Mouse (Mus musculus) heart, embryonic 14.5 days (tissue): ENCODE data around the gene Gpr107. TPM values are rescaled to one million over a fixed set of nuclear protein-coding genes. Genes with fewer than 3 reads are reported as not detected.

Experiments
- ATAC-seq: fragments of 200-750 bp; cut with Nextera tagmentation; 2 replicates; pipeline ENCODE4 v1.8.0; 2017; ENCODE audit warnings: low read depth, moderate TSS enrichment; ENCODE audit not compliant: insufficient number of reproducible peaks, insufficient read depth, low FRiP score
- H3K27ac ChIP-seq, 2 experiments: fragments of 200-500 bp in 1 of 2; fragments of 300-500 bp in 1 of 2; sonication (generic) in 1 of 2; replicated peaks in 1 of 2; 2 replicates each; pipeline ENCODE4 v1.5.1; 2012 to 2014; ENCODE audit warnings: low read depth in 2 of 2, low read length in 2 of 2, control low read depth in 1 of 2, mild to moderate bottlenecking in 1 of 2, mixed read lengths in 1 of 2; ENCODE audit not compliant: control insufficient read depth in 1 of 2, insufficient read depth in 1 of 2
- H3K27me3 ChIP-seq: fragments of 300-500 bp; sonication (generic); 2 replicates; pipeline ENCODE4 v1.6.1; 2014; ENCODE audit warnings: mild to moderate bottlenecking, low read length, control low read depth; ENCODE audit not compliant: control insufficient read depth, insufficient read depth
- H3K36me3 ChIP-seq: fragments of 300-500 bp; sonication (generic); 2 replicates; pipeline ENCODE4 v1.6.1; 2014; ENCODE audit warnings: mild to moderate bottlenecking, control low read depth, low read length, mixed read lengths; ENCODE audit not compliant: control insufficient read depth, insufficient read depth
- H3K4me1 ChIP-seq, 2 experiments: fragments of 200-500 bp in 1 of 2; fragments of 300-500 bp in 1 of 2; sonication (generic) in 1 of 2; 2 replicates each; pipeline ENCODE4 v1.6.1; 2012 to 2014; ENCODE audit warnings: low read length in 2 of 2, control low read depth in 1 of 2, mixed read lengths in 1 of 2; ENCODE audit not compliant: control insufficient read depth in 2 of 2, insufficient read depth in 2 of 2
- H3K4me2 ChIP-seq: fragments of 300-500 bp; sonication (generic); 2 replicates; pipeline ENCODE4 v1.6.1; 2014; ENCODE audit warnings: mild to moderate bottlenecking, low read length
- H3K4me3 ChIP-seq, 2 experiments: fragments of 200-500 bp in 1 of 2; fragments of 300-500 bp in 1 of 2; sonication (generic) in 1 of 2; 2 replicates each; pipeline ENCODE4 v1.5.1; 2012 to 2014; ENCODE audit warnings: low read length in 2 of 2, mild to moderate bottlenecking in 2 of 2, control low read depth in 1 of 2, low read depth in 1 of 2, moderate library complexity in 1 of 2; ENCODE audit not compliant: control insufficient read depth in 1 of 2, insufficient read depth in 1 of 2
- H3K9ac ChIP-seq: fragments of 300-500 bp; sonication (generic); 2 replicates; pipeline ENCODE4 v1.6.1; 2014; ENCODE audit warnings: mild to moderate bottlenecking, low read length
- H3K9me3 ChIP-seq: fragments of 300-500 bp; sonication (generic); 2 replicates; pipeline ENCODE4 v1.6.1; 2016; ENCODE audit warnings: low read length, control low read depth; ENCODE audit not compliant: control insufficient read depth
- WGBS: fragments of 180-500 bp; shearing (Covaris S2); extraction: QIAGEN DNeasy Blood & Tissue Kit; methylation state at CpG from one replicate; pipeline ENCODE4 v1.1.7; 2014; 5-methylcytosine and 5-hydroxymethylcytosine counted together
- polyA plus RNA-seq: library from polyadenylated mRNA; unstranded; fragments of >200 nt; fragmentation: Nextera tagmentation; extraction: Ambion mirVana; gene quantifications from 2 replicates; pipeline ENCODE4 v1.2.1, GENCODE M21; 2014

Gpr107 gene
- polyA plus RNA-seq, 1 experiment from 2014 or later = 27.3 TPM

DNA sequence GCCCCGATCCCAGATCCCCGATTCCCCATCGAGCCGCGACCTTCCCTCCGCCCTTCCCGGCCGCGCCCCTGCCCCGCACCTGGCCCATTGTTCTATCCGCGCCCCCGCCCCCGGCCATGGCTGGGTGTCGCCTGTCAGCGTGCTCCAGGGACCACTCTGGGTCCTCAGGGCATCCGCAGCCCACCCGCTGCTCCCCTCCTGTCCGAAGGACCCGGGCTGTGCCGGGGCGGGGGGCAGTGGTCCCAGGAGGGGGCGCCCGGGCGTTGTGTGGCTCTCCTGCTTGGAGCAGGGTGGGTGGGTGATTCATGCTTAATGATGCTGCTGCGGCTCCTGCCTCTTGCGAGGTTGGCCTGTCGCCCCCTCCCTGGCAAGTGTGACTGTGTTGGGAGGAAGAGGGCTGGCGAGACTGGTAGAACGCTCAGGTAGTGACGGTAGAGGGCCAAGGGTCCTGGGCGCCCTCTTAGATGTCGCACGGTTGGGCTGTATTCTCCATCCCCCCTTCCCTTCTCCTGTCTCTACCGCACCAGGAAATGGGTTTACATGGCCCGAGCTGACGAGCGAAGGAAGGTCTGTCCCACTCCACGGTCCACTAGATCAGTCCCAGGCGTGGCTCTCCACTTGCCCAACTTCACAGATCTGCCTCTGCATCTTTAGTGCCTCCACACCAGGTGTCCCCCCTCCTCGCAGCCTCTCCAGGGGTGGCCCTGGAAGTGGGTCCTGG lies 94.3 kb downstream of the Gpr107 start:
- WGBS = 2% methylated on average over 37 of the region's 41 CpGs
- H3K4me2 ChIP-seq = peak overlapping the region; percentile 80
- peak overlapping the region; percentile 44 to 89 for H3K27ac ChIP-seq
- peaks cover 39 to 67% of the 10 kb centered on the region in 2 experiments for H3K4me1 ChIP-seq
- ATAC-seq = peak; percentile 21; the same call in 1 of the 2 replicates
- H3K9me3 ChIP-seq = no peaks in the 10 kb centered on the region
- peak overlapping the region; percentile 69 to 89 for H3K4me3 ChIP-seq
- H3K9ac ChIP-seq = peak overlapping the region; percentile 96
- peaks cover 16% of the 10 kb centered on the region for H3K36me3 ChIP-seq
- H3K27me3 ChIP-seq = 0 out of 2 replicates have a peak, but pooled peaks cover 5% of the 10 kb centered on the region

GRCm38 (mm10) chr2:31248856-31249255 lies 96.7 kb downstream of the Gpr107 start:
- H3K4me3 ChIP-seq = no peak overlapping the region
- 86% methylated on average over 6 of the region's 6 CpGs for WGBS
- peaks cover 36 to 64% of the 10 kb centered on the region in 2 experiments for H3K4me1 ChIP-seq
- no peak overlapping the region; the same call in 1 of the 2 replicates for H3K9ac ChIP-seq
- no peak overlapping the region for H3K27ac ChIP-seq
- peaks cover 16% of the 10 kb centered on the region for H3K36me3 ChIP-seq
- H3K9me3 ChIP-seq = no peaks in the 10 kb centered on the region
- H3K27me3 ChIP-seq = no peaks in the 10 kb centered on the region
- no peak for ATAC-seq
- no peak overlapping the region for H3K4me2 ChIP-seq

DNA sequence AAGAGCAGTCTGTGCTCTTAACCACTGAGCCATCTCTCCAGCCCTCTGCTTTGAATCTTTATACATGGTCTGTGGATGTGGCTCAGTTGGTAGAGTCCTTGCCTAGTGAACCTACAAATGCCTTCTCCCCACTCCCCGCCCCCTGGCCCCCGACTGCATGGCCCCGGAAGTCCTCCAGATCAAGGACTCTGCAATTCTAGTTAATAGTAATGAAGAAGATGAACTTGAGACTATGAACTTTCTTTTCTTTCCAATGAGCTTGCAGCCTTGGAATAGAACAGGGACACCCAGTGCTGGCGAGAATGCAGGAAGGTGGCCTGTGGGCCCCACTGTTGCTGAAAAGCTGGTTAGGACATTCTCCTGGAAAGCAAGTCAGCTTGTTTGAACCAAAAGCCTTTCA lies 100.1 kb downstream of the Gpr107 start:
- Histone ChIP-seq H3K4me1 (peaks cover 48 to 77% of the 10 kb centered on the region in 2 experiments), H3K27me3 (no peaks in the 10 kb centered on the region), H3K9ac (no peak overlapping the region), H3K4me3 (no peak overlapping the region), H3K9me3 (no peaks in the 10 kb centered on the region), H3K4me2 (no peak overlapping the region), H3K36me3 (peaks cover 16% of the 10 kb centered on the region), H3K27ac (no peak overlapping the region)
- ATAC-seq = no peak
- 96% methylated on average over 4 of the region's 4 CpGs for WGBS

DNA sequence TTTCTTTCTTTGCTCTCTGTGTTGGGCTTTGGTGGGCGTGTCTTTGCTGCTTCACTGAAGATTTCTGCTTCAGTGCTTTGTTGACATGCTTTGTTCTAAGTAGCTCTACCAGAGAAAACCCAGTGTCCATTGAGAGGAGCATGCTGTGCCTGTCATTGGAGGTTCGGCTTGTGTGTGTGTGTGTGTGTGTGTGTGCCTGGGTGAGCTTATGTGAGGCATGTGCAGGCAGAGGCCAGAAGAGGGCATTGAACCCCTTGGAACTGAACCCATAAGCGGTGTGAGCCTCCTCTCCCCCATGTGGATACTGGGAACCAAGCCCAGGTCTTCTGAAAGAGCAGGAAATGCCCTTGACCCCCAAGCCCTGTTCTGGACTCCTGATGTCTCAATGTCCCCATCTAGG lies 101.3 kb downstream of the Gpr107 start:
- no peak overlapping the region for H3K9ac ChIP-seq
- H3K4me2 ChIP-seq = no peak overlapping the region
- peaks cover 13% of the 10 kb centered on the region; the same call in 1 of the 2 replicates for H3K36me3 ChIP-seq
- H3K27ac ChIP-seq = peak overlapping the region in 1 of 2 experiments; percentile 97; a peak in 1 of 4 replicates
- H3K9me3 ChIP-seq = no peaks in the 10 kb centered on the region
- ATAC-seq = no peak
- peaks cover 48 to 77% of the 10 kb centered on the region in 2 experiments for H3K4me1 ChIP-seq
- no peaks in the 10 kb centered on the region for H3K27me3 ChIP-seq
- WGBS = 85% methylated on average over 3 of the region's 3 CpGs
- H3K4me3 ChIP-seq = no peak overlapping the region

GRCm38 (mm10) chr2:31254806-31255205 lies 102.7 kb downstream of the Gpr107 start:
- Histone ChIP-seq H3K9ac (no peak overlapping the region), H3K27me3 (no peaks in the 10 kb centered on the region), H3K36me3 (0 out of 2 replicates have a peak, but pooled peaks cover under 1% of the 10 kb centered on the region), H3K4me3 (no peak overlapping the region), H3K4me2 (no peak overlapping the region), H3K9me3 (no peaks in the 10 kb centered on the region), H3K27ac (peak overlapping the region; percentile 82 to 97), H3K4me1 (peaks cover 52 to 75% of the 10 kb centered on the region in 2 experiments)
- WGBS = 84% methylated on average over 3 of the region's 3 CpGs
- no peak for ATAC-seq

DNA sequence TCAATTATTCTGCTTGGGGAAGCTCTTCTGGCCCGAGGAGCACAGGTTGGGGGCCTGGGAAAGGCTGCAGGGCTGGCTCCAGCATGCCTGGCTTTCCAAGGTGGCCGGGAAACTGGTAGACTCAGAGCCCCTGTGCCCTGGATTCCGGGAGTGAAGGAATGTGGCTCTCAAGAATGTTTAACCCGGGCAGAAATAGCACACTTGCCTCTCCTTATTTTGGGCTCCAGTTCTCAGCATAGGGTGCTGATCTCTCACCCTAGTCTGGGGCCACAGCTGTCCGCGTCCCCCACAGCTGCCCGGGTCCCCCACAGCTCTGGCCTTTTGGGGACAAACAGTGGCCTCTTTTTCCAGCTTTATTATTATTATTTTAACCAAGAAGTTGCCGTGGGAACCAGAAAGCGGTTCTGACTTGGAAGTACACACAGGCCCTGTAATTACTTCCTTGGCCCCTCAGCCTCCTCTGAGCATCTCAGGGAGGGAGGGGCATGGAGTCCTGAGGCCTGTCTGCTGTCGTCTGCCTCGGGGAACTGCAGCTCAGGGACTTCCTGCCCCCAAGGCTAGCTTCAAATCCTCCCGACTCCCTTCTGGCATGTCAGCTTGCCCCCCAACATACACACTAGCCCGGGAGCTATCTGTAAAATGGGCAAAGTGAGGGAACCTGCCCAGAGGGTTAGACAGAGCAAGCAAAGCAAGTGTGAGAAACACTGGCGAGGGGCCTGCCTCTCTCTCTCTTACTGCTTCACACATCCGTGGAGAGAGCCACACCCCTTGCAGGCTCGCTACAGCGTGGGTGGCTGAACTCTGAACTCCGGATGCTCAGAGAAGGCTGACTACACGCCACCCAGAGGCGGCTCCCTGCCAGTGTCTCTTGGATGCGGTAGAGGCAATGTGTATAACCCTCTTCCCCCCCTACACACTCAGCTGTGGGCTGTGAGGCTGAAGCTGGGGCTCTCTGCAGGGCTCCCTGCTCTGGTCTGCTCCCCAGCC lies 104.1 kb downstream of the Gpr107 start:
- H3K4me3 ChIP-seq = peak overlapping the region in 1 of 2 experiments; percentile 4; a peak in 1 of 4 replicates
- ATAC-seq = 0 out of 2 replicates have a peak, but pooled peaks have one; percentile 11
- 12% methylated on average over 21 of the region's 21 CpGs for WGBS
- H3K36me3 ChIP-seq = no peaks in the 10 kb centered on the region
- H3K9ac ChIP-seq = peak overlapping the region; percentile 65
- H3K4me1 ChIP-seq = peaks cover 62 to 76% of the 10 kb centered on the region in 2 experiments
- H3K4me2 ChIP-seq = peak overlapping the region; percentile 66
- no peaks in the 10 kb centered on the region for H3K9me3 ChIP-seq
- peak overlapping the region; percentile 82 to 97 for H3K27ac ChIP-seq
- H3K27me3 ChIP-seq = no peaks in the 10 kb centered on the region

- H3K36me3 ChIP-seq = 0 out of 2 replicates have a peak, but pooled peaks cover 4% of the 10 kb centered on the region
- 32% methylated on average over 6 of the region's 6 CpGs for WGBS
- ATAC-seq = peak; percentile 40; the same call in 1 of the 2 replicates
- peak overlapping the region; percentile 82 to 97 for H3K27ac ChIP-seq
- H3K9me3 ChIP-seq = no peaks in the 10 kb centered on the region
- peaks cover 62 to 74% of the 10 kb centered on the region in 2 experiments for H3K4me1 ChIP-seq
- H3K9ac ChIP-seq = peak overlapping the region; percentile 65
- peak overlapping the region; percentile 66 for H3K4me2 ChIP-seq
- H3K27me3 ChIP-seq = no peaks in the 10 kb centered on the region
- peak overlapping the region in 1 of 2 experiments; percentile 4; a peak in 1 of 4 replicates for H3K4me3 ChIP-seq
Measured at GRCm38 (mm10) chr2:31257096-31257495, 105.0 kb downstream of the Gpr107 start.
